Mouse (Mus musculus): ENCODE measurements around the gene Ptafr.

DNA sequence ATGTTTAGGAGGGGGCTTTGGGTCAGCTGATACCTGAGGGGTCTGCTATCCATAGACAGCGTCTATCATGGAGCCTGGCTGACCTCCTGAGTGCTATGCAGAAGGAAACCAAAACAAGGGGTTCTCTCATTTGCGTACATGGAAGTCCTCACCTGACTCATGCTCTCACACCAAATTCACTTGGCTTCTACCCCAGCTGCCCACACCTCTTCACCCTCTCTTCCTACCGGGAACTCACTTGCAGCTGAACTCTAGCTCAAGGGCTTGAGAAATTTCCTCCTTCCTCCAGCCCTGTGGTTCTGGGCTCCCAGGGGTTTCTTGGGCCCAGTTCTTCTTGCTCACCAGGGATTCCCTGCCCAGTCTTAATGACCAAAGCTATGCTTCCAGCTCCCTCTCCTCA is 606 bp upstream of the Ptafr start:
- no peak for TF ChIP-seq POLR2A (IDR thresholded peaks at IDR 0.05; ENCODE audit: borderline replicate concordance, insufficient read depth, low read length)
- TF ChIP-seq CTCF (IDR thresholded peaks at IDR 0.05; ENCODE audit: borderline replicate concordance, insufficient read depth, low read depth, low read length), result no peak

Measured in cerebellum, adult 2 months (tissue).